Mouse (Mus musculus) heart, embryonic 14.5 days (tissue): ENCODE results near the gene Lmo7. TPM values are rescaled to one million over a fixed set of nuclear protein-coding genes. Genes with fewer than 3 reads are reported as not detected.

Experiments used
- ATAC-seq: fragments of 200-750 bp; cut with Nextera tagmentation; 2 replicates; pipeline ENCODE4 v1.8.0; 2017; ENCODE audit warnings: low read depth, moderate TSS enrichment; ENCODE audit not compliant: insufficient number of reproducible peaks, insufficient read depth, low FRiP score
- H3K27ac ChIP-seq, 2 experiments: fragments of 200-500 bp in 1 of 2; fragments of 300-500 bp in 1 of 2; sonication (generic) in 1 of 2; replicated peaks in 1 of 2; 2 replicates each; pipeline ENCODE4 v1.5.1; 2012 to 2014; ENCODE audit warnings: low read depth in 2 of 2, low read length in 2 of 2, control low read depth in 1 of 2, mild to moderate bottlenecking in 1 of 2, mixed read lengths in 1 of 2; ENCODE audit not compliant: control insufficient read depth in 1 of 2, insufficient read depth in 1 of 2
- H3K27me3 ChIP-seq: fragments of 300-500 bp; sonication (generic); 2 replicates; pipeline ENCODE4 v1.6.1; 2014; ENCODE audit warnings: mild to moderate bottlenecking, low read length, control low read depth; ENCODE audit not compliant: control insufficient read depth, insufficient read depth
- H3K36me3 ChIP-seq: fragments of 300-500 bp; sonication (generic); 2 replicates; pipeline ENCODE4 v1.6.1; 2014; ENCODE audit warnings: mild to moderate bottlenecking, control low read depth, low read length, mixed read lengths; ENCODE audit not compliant: control insufficient read depth, insufficient read depth
- H3K4me1 ChIP-seq, 2 experiments: fragments of 200-500 bp in 1 of 2; fragments of 300-500 bp in 1 of 2; sonication (generic) in 1 of 2; 2 replicates each; pipeline ENCODE4 v1.6.1; 2012 to 2014; ENCODE audit warnings: low read length in 2 of 2, control low read depth in 1 of 2, mixed read lengths in 1 of 2; ENCODE audit not compliant: control insufficient read depth in 2 of 2, insufficient read depth in 2 of 2
- H3K4me2 ChIP-seq: fragments of 300-500 bp; sonication (generic); 2 replicates; pipeline ENCODE4 v1.6.1; 2014; ENCODE audit warnings: mild to moderate bottlenecking, low read length
- H3K4me3 ChIP-seq, 2 experiments: fragments of 200-500 bp in 1 of 2; fragments of 300-500 bp in 1 of 2; sonication (generic) in 1 of 2; 2 replicates each; pipeline ENCODE4 v1.5.1; 2012 to 2014; ENCODE audit warnings: low read length in 2 of 2, mild to moderate bottlenecking in 2 of 2, control low read depth in 1 of 2, low read depth in 1 of 2, moderate library complexity in 1 of 2; ENCODE audit not compliant: control insufficient read depth in 1 of 2, insufficient read depth in 1 of 2
- H3K9ac ChIP-seq: fragments of 300-500 bp; sonication (generic); 2 replicates; pipeline ENCODE4 v1.6.1; 2014; ENCODE audit warnings: mild to moderate bottlenecking, low read length
- H3K9me3 ChIP-seq: fragments of 300-500 bp; sonication (generic); 2 replicates; pipeline ENCODE4 v1.6.1; 2016; ENCODE audit warnings: low read length, control low read depth; ENCODE audit not compliant: control insufficient read depth
- WGBS: fragments of 180-500 bp; shearing (Covaris S2); extraction: QIAGEN DNeasy Blood & Tissue Kit; methylation state at CpG from one replicate; pipeline ENCODE4 v1.1.7; 2014; 5-methylcytosine and 5-hydroxymethylcytosine counted together
- polyA plus RNA-seq: library from polyadenylated mRNA; unstranded; fragments of >200 nt; fragmentation: Nextera tagmentation; extraction: Ambion mirVana; gene quantifications from 2 replicates; pipeline ENCODE4 v1.2.1, GENCODE M21; 2014

The Lmo7 gene
- polyA plus RNA-seq, 1 experiment from 2014 or later: 241 TPM

DNA sequence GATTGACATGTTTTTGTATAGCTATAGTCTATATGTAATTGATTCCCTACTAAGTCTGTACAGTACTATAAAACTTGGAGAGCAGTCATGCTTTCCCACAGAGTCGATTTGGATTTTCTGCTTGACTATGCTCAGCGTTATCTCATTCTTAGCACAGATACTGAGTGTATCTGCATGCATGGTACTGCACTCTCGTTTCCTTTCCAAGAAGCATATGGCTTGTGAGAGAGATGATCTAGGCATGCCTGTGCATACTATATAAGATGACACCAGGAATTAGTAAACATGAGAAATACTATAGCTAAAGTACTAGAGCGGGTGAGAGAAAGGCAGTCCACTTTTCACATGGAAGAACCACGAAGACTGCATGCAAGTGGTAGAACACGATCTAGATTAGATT lies 163.5 kb downstream of the Lmo7 start:
- 71% methylated on average over 6 of the region's 6 CpGs for WGBS
- H3K4me2 ChIP-seq: no peak overlapping the region

DNA sequence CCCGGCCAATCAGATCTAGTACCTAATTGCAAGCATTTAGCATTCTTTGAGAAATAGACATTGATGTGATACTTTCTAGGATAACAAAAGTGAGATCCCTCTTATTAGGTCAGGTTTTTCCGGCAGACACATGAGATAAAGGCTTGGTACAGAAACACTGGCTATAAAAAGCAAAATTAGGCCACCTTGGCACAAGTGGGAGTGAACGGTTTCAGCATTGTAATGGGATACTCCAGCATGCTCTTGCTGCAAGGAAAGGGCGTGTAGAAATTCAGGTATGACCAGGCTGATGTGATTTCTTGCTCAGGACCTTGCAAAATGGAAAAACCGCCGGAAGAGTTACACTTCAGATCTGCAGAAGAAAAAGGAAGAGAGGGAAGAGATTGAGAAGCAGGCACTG lies 168.5 kb downstream of the Lmo7 start:
- Histone ChIP-seq H3K4me3 (no peak overlapping the region), H3K4me1 (peaks cover 10 to 22% of the 10 kb centered on the region in 2 experiments), H3K27me3 (no peaks in the 10 kb centered on the region), H3K36me3 (peaks cover 94% of the 10 kb centered on the region), H3K9me3 (no peaks in the 10 kb centered on the region), H3K27ac (no peak overlapping the region), H3K9ac (no peak overlapping the region), H3K4me2 (no peak overlapping the region)
- WGBS: 80% methylated on average over 6 of the region's 6 CpGs
- ATAC-seq: no peak

More for the DNA sequence above, 163.5 kb downstream of the Lmo7 start:
- H3K4me1 ChIP-seq: peaks cover 7 to 32% of the 10 kb centered on the region in 2 experiments
- H3K4me3 ChIP-seq: no peak overlapping the region
- no peaks in the 10 kb centered on the region for H3K27me3 ChIP-seq
- peaks cover 79% of the 10 kb centered on the region for H3K36me3 ChIP-seq
- no peaks in the 10 kb centered on the region for H3K9me3 ChIP-seq
- ATAC-seq: no peak
- no peak overlapping the region for H3K27ac ChIP-seq
- no peak overlapping the region for H3K9ac ChIP-seq

DNA sequence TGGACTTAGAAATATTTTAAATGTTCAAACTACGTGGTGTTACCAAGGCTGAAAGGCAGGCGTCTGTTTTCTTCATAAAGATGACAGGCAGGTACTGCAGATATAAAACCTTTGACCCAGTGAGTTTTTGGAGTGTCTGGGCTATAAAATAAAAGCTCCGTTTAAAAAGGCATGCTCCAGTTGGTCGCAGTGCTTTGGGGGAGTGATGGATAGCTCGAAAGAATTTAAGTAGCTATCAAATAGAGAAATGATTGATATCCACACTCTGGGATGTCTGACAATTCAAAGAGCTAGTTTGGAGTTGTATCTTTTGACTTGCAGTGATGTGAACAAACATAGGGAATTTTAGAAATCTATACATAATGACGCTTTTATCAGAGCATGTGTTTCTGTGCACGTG lies 171.7 kb downstream of the Lmo7 start:
- peaks cover 95% of the 10 kb centered on the region for H3K36me3 ChIP-seq

DNA sequence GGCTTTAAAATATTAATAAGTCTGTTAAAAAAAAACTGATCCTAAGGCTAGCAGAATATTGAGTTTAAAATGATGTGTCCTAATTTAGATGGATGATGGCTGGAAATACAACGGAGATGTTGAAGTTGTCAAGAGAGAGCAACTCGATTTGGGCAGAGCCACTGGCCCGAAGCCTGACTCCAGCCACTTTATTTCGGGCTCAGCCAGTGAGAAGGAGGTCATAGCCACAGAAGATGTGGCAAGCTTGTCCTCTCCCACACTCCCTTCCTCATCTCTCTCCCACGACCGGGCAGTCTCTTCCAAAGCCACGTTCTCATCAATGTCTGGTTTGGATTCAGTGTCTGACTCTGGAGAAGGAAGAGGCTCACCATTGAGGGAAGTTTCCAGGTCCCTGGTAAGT lies 172.2 kb downstream of the Lmo7 start:
- H3K4me1 ChIP-seq: peaks cover 3 to 25% of the 10 kb centered on the region in 2 experiments
- no peak overlapping the region for H3K4me3 ChIP-seq
- 43% methylated on average over 7 of the region's 7 CpGs for WGBS
- H3K9ac ChIP-seq: no peak overlapping the region
- no peak for ATAC-seq
- H3K9me3 ChIP-seq: no peaks in the 10 kb centered on the region
- H3K27ac ChIP-seq: peak overlapping the region; percentile 33 to 41; a peak in 2 of 4 replicates
- H3K27me3 ChIP-seq: no peaks in the 10 kb centered on the region
- H3K36me3 ChIP-seq: peaks cover 95% of the 10 kb centered on the region
- H3K4me2 ChIP-seq: no peak overlapping the region

More for the DNA sequence above, 171.7 kb downstream of the Lmo7 start:
- 56% methylated on average over 7 of the region's 7 CpGs for WGBS
- Histone ChIP-seq H3K27me3 (no peaks in the 10 kb centered on the region), H3K27ac (0 out of 4 replicates have a peak overlapping the region, but pooled peaks of 1 of the 2 experiments have one; percentile 41), H3K4me1 (peaks cover 3 to 25% of the 10 kb centered on the region in 2 experiments), H3K4me2 (no peak overlapping the region), H3K9ac (no peak overlapping the region), H3K9me3 (no peaks in the 10 kb centered on the region), H3K4me3 (no peak overlapping the region)
- no peak for ATAC-seq

DNA sequence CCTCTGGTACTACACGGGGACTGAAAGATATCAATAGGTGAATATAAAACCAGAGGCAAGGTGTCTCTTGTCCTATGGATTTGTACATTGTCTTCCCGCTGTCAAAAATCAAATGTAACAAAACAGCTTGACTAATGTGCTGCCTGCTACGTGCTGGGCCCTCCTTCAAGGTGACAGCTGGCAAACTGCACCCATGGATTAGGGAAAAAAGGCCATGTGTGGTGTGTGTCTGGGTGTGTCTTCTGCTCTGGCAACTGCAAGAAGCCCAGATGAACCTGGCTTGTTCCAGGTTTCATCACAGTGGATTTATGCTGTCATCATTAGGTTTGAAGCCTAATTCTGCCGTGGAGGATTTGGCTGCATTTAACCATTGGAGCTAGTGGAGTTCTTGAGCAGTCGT lies 174.0 kb downstream of the Lmo7 start:
- H3K4me2 ChIP-seq: no peak overlapping the region
- ATAC-seq: no peak
- H3K4me1 ChIP-seq: peaks cover 3 to 25% of the 10 kb centered on the region in 2 experiments
- H3K9ac ChIP-seq: no peak overlapping the region
- H3K36me3 ChIP-seq: peaks cover 95% of the 10 kb centered on the region
- WGBS: 77% methylated on average over 5 of the region's 5 CpGs
- no peak overlapping the region for H3K27ac ChIP-seq
- H3K9me3 ChIP-seq: no peaks in the 10 kb centered on the region
- no peak overlapping the region for H3K4me3 ChIP-seq
- no peaks in the 10 kb centered on the region for H3K27me3 ChIP-seq

DNA sequence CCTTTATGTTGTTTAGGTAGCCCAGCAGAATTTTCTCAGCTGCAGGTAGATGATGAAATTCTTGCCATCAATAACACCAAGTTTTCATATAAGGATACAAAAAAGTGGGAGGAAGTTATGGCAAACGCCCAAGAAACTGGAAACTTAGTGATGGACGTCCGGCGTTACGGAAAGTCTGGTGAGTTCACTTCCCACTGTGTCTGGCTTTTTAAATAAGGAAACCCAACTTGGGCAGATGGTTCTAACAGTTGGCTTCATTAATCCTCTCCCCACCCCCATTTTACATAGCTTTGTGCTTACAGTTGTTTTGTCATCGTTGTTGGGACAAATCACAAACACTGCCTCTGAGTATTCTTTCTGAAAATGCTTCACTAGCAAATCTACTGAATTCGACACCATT lies 182.2 kb downstream of the Lmo7 start:
- H3K4me2 ChIP-seq: no peak overlapping the region
- H3K4me1 ChIP-seq: no peaks in the 10 kb centered on the region
- peaks cover 88% of the 10 kb centered on the region for H3K36me3 ChIP-seq
- no peak overlapping the region for H3K27ac ChIP-seq
- H3K9me3 ChIP-seq: no peaks in the 10 kb centered on the region
- H3K27me3 ChIP-seq: no peaks in the 10 kb centered on the region
- ATAC-seq: no peak
- 72% methylated on average over 7 of the region's 7 CpGs for WGBS
- H3K9ac ChIP-seq: no peak overlapping the region
- H3K4me3 ChIP-seq: no peak overlapping the region

DNA sequence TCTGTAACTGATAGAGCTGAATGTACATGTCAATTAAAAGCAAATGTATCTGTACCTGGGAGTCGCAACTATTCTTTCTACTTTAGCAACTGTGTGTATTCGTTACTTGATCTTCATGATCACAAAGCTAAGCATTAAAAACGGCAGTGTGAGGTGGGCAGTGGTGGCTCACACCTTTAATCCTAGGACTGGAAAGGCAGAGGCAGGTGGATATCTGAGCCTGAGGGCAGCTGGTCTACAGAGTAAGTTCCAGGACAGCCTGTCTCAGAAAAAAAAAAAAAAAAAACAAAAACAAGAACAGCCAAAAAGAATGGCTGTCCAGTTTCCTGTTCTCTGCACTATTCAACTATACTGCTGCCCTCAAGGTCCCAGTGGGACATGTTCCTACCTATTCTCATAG lies 182.6 kb downstream of the Lmo7 start:
- peaks cover 88% of the 10 kb centered on the region for H3K36me3 ChIP-seq
- H3K27ac ChIP-seq: no peak overlapping the region

DNA sequence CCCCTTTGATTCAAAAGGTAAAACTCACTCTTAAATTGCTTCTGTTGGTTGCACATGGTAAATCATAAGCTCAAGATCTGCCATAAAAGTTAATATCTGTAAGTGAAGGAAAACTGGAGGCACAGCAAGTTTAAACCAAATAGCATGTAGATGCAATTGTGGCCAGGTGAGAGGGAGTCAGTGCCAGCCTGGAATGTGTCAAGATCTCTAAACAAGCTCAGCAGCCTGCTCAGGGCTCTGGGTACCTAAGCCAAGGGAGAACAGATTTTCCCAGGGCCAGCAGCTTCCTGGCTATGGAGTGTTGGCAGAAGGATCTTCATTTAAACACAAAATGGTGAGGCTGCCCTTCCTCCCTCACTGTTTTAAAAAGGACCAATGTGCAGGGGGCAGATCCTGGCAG lies 184.6 kb downstream of the Lmo7 start:
- H3K4me2 ChIP-seq: no peak overlapping the region
- H3K36me3 ChIP-seq: peaks cover 90% of the 10 kb centered on the region
- ATAC-seq: no peak
- no peak overlapping the region for H3K4me3 ChIP-seq
- no peaks in the 10 kb centered on the region for H3K27me3 ChIP-seq
- no peaks in the 10 kb centered on the region for H3K4me1 ChIP-seq
- H3K9me3 ChIP-seq: no peaks in the 10 kb centered on the region
- no peak overlapping the region for H3K9ac ChIP-seq
- H3K27ac ChIP-seq: no peak overlapping the region

More for the DNA sequence above, 182.6 kb downstream of the Lmo7 start:
- no peak overlapping the region for H3K9ac ChIP-seq
- no peak for ATAC-seq
- WGBS: 80% methylated on average over 3 of the region's 3 CpGs
- no peaks in the 10 kb centered on the region for H3K27me3 ChIP-seq
- H3K9me3 ChIP-seq: no peaks in the 10 kb centered on the region
- no peak overlapping the region for H3K4me3 ChIP-seq
- no peak overlapping the region for H3K4me2 ChIP-seq
- H3K4me1 ChIP-seq: no peaks in the 10 kb centered on the region
